Mouse (Mus musculus): ENCODE measurements at regions not wholly inside any gene's neighbourhood (a gene's known extent, or its start where the extent isn't known, plus 50 kb on each side); places are given as distances from the start of the nearest gene placed in this dataset.

GRCm38 (mm10) chr17:7680658-7681057, 146.4 kb downstream of the Fndc1 start:
- DNase-seq (ENCODE audit: low spot score) = no peak

GRCm38 (mm10) chr17:7679786-7680185, 147.3 kb downstream of the Fndc1 start:
- DNase-seq (ENCODE audit: low spot score) = no peak

- no peak for DNase-seq (ENCODE audit: low spot score)
These were observed 148.2 kb downstream of the Fndc1 start for GRCm38 (mm10) chr17:7678898-7679297.

- no peak for DNase-seq (ENCODE audit: low spot score)
These were observed 149.3 kb downstream of the Fndc1 start for GRCm38 (mm10) chr17:7677796-7678195.

GRCm38 (mm10) chr17:7677301-7677700, 149.8 kb downstream of the Fndc1 start:
- no peak for DNase-seq (ENCODE audit: low spot score)

- no peak for DNase-seq (ENCODE audit: low spot score)
These were observed 150.3 kb downstream of the Fndc1 start for GRCm38 (mm10) chr17:7676776-7677175.

GRCm38 (mm10) chr17:7674511-7674910, 152.6 kb downstream of the Fndc1 start:
- DNase-seq (ENCODE audit: low spot score) = no peak

- DNase-seq (ENCODE audit: low spot score) = no peak
These were observed 159.3 kb downstream of the Fndc1 start for GRCm38 (mm10) chr17:7667826-7668225.

GRCm38 (mm10) chr17:7666781-7667398, 160.2 kb downstream of the Fndc1 start:
- no peak for DNase-seq (ENCODE audit: low spot score)

- DNase-seq (ENCODE audit: low spot score) = no peak
These were observed 160.9 kb downstream of the Fndc1 start for GRCm38 (mm10) chr17:7666207-7666606.

GRCm38 (mm10) chr17:7665686-7666085, 161.4 kb downstream of the Fndc1 start:
- no peak for DNase-seq (ENCODE audit: low spot score)

GRCm38 (mm10) chr17:7663896-7664880, 162.9 kb downstream of the Fndc1 start:
- DNase-seq (ENCODE audit: low spot score) = no peak

- DNase-seq (ENCODE audit: low spot score) = no peak
These were observed 170.6 kb downstream of the Fndc1 start for GRCm38 (mm10) chr17:7656503-7656902.

GRCm38 (mm10) chr17:7655966-7656365, 171.1 kb downstream of the Fndc1 start:
- no peak for DNase-seq (ENCODE audit: low spot score)

- DNase-seq (ENCODE audit: low spot score) = no peak
These were observed 173.0 kb downstream of the Fndc1 start for GRCm38 (mm10) chr17:7654064-7654564.

- no peak for DNase-seq (ENCODE audit: low spot score)
These were observed 175.1 kb downstream of the Fndc1 start for GRCm38 (mm10) chr17:7652037-7652436.

- no peak for DNase-seq (ENCODE audit: low spot score)
These were observed 176.7 kb downstream of the Fndc1 start for GRCm38 (mm10) chr17:7650417-7650816.

- DNase-seq (ENCODE audit: low spot score) = no peak
These were observed 182.1 kb downstream of the Fndc1 start for GRCm38 (mm10) chr17:7644857-7645481.

GRCm38 (mm10) chr17:7643640-7644039, 183.5 kb downstream of the Fndc1 start:
- DNase-seq (ENCODE audit: low spot score) = no peak

- DNase-seq (ENCODE audit: low spot score) = peak; percentile 49
These were observed 184.6 kb downstream of the Fndc1 start for GRCm38 (mm10) chr17:7642442-7642887.

GRCm38 (mm10) chr17:7634291-7634664, 192.8 kb downstream of the Fndc1 start:
- DNase-seq (ENCODE audit: low spot score) = no peak

Data from testis, postnatal 10 days (tissue).